Comparison of ENCODE assay signal across 21 mouse cellular contexts in the genomic region with DNA sequence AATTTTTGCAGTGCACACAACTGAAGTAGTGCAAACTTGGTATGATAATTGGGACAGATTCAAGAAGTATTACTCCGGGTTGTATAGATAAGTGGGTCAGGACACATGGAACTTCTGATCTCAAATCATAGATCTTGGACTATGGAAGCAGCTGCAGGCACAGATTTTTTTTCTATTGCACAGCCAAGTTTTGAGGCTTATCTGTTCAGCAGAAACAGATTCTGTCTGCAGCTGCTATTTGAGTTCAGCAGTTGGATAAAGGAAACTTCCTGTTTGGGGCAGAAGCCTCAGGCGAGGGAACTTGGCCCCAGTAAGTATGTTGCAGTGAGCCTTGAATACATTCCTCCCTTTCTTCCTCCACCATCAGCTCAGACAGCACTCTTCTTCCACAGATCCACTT.
DNase-seq lines count a peak whose midpoint lies in the region; ATAC-seq and TF ChIP-seq lines count a peak whose summit lies in the region.
"Had no signal": no experiment of that assay in that cellular context is flagged by ENCODE, and none has a peak within 500 bp of the region (broad histone marks: within the 10 kb centered on the region; RNA-seq: fewer than 3 reads in every experiment).

No protein-coding gene starts in this region.

- ATAC-seq in liver, embryonic 12.5 days: no peak
- no peak for ATAC-seq in forebrain, embryonic 14.5 days
- ATAC-seq: forebrain, embryonic 15.5 days; hindbrain, postnatal 0 days had no signal

- H3K4me3 ChIP-seq in liver, adult 2 months (ENCODE audit: insufficient read depth, low read depth, low read length): no peak overlapping the region
- no peak overlapping the region for H3K4me3 ChIP-seq in liver, embryonic 12.5 days
- no peak overlapping the region for H3K4me3 ChIP-seq in forebrain, embryonic 14.5 days (ENCODE audit: low read depth, low read length)
- H3K4me3 ChIP-seq: embryonic facial prominence, embryonic 13.5 days; forebrain, embryonic 15.5 days; heart, adult 2 months; heart, embryonic 15.5 days; hindbrain, embryonic 13.5 days had no signal

- no peak overlapping the region for H3K4me2 ChIP-seq in liver, embryonic 12.5 days
- H3K4me2 ChIP-seq in forebrain, embryonic 14.5 days (ENCODE audit: low read length): no peak overlapping the region
- H3K4me2 ChIP-seq: embryonic facial prominence, embryonic 13.5 days; forebrain, embryonic 15.5 days; heart, embryonic 11.5 days; heart, embryonic 15.5 days; hindbrain, embryonic 13.5 days had no signal

- H3K27ac ChIP-seq in liver, adult 2 months (replicated peaks; ENCODE audit: insufficient read depth, low read depth, low read length): no peak overlapping the region
- H3K27ac ChIP-seq in liver, embryonic 12.5 days: no peak overlapping the region
- no peak overlapping the region for H3K27ac ChIP-seq in forebrain, embryonic 14.5 days (ENCODE audit: low read depth, low read length)
- H3K27ac ChIP-seq: embryonic facial prominence, embryonic 13.5 days; forebrain, embryonic 15.5 days; heart, adult 2 months; heart, embryonic 15.5 days; hindbrain, embryonic 13.5 days; hindbrain, postnatal 0 days had no signal

- no peak for TF ChIP-seq POLR2A in liver, adult 2 months (IDR thresholded peaks at IDR 0.05; ENCODE audit: extremely low read depth, insufficient read depth, low read length)

- WGBS in liver, adult 2 months: 55% methylated on average over 2 of the region's 2 CpGs
- 42% methylated on average over 2 of the region's 2 CpGs for WGBS in liver, embryonic 12.5 days (ENCODE audit: insufficient replicate concordance)
- WGBS in forebrain, embryonic 14.5 days: 73% methylated on average over 2 of the region's 2 CpGs

- no peaks in the 10 kb centered on the region for H3K79me2 ChIP-seq in liver, adult 2 months (ENCODE audit: control insufficient read depth, insufficient read depth, low read length)

- no peaks in the 10 kb centered on the region for H3K36me3 ChIP-seq in liver, adult 2 months (ENCODE audit: control insufficient read depth, insufficient read depth, low read length)
- no peaks in the 10 kb centered on the region for H3K36me3 ChIP-seq in liver, embryonic 12.5 days
- H3K36me3 ChIP-seq in forebrain, embryonic 14.5 days (ENCODE audit: control insufficient read depth, insufficient read depth, low read length): no peaks in the 10 kb centered on the region
- H3K36me3 ChIP-seq: embryonic facial prominence, embryonic 13.5 days; forebrain, embryonic 15.5 days; heart, embryonic 15.5 days; hindbrain, embryonic 13.5 days had no signal

- no peaks in the 10 kb centered on the region for H3K9me3 ChIP-seq in liver, embryonic 12.5 days (replicated peaks)
- H3K9me3 ChIP-seq in forebrain, embryonic 14.5 days (replicated peaks; ENCODE audit: control insufficient read depth, low read length): no peaks in the 10 kb centered on the region
- H3K9me3 ChIP-seq: embryonic facial prominence, embryonic 13.5 days; forebrain, embryonic 15.5 days; heart, embryonic 15.5 days; hindbrain, embryonic 13.5 days had no signal

- H3K4me1 ChIP-seq in liver, adult 2 months (ENCODE audit: control insufficient read depth, insufficient read depth, low read length): no peaks in the 10 kb centered on the region
- H3K4me1 ChIP-seq in liver, embryonic 12.5 days: no peaks in the 10 kb centered on the region
- H3K4me1 ChIP-seq in forebrain, embryonic 14.5 days (ENCODE audit: control insufficient read depth, insufficient read depth, low read length): no peaks in the 10 kb centered on the region
- H3K4me1 ChIP-seq: embryonic facial prominence, embryonic 13.5 days; forebrain, embryonic 15.5 days; heart, embryonic 15.5 days; hindbrain, embryonic 13.5 days had no signal

- no peaks in the 10 kb centered on the region for H3K27me3 ChIP-seq in liver, adult 2 months (ENCODE audit: control insufficient read depth, insufficient read depth, low read length)
- no peaks in the 10 kb centered on the region for H3K27me3 ChIP-seq in liver, embryonic 12.5 days (replicated peaks)
- no peaks in the 10 kb centered on the region for H3K27me3 ChIP-seq in forebrain, embryonic 14.5 days (replicated peaks; ENCODE audit: control insufficient read depth, insufficient read depth, low read length)
- H3K27me3 ChIP-seq: embryonic facial prominence, embryonic 13.5 days; forebrain, embryonic 15.5 days; heart, embryonic 15.5 days; hindbrain, embryonic 13.5 days had no signal

- peak; percentile 3 for DNase-seq in embryo, embryonic 11 days
- DNase-seq in embryo, embryonic 10 days (ENCODE audit: low spot score): no peak
- peak; percentile 10 for DNase-seq in liver, adult 2 months (ENCODE audit: extremely low read depth, low read depth, low spot score)
- DNase-seq in MEL-GATA-1-ER (ENCODE audit: extremely low read depth, low read depth): peak; percentile 0
- DNase-seq in layer of hippocampus, adult 9-11 months: no peak
- no peak for DNase-seq in forebrain, embryonic 14.5 days (ENCODE audit: low spot score)
- DNase-seq: adrenal gland, adult 2 months; adrenal gland, postnatal 25 days; cerebellum, adult 11 months; cerebellum, adult 8-10 months; cerebellum, postnatal 14 days; gastrocnemius, postnatal 14 days; heart, adult 2 months; heart, postnatal 14 days had no signal

- TF ChIP-seq CTCF in liver, adult 2 months (IDR thresholded peaks at IDR 0.05; ENCODE audit: low read depth, low read length): no peak

- no peak overlapping the region for H3K9ac ChIP-seq in liver, adult 2 months (ENCODE audit: low read depth, low read length)
- no peak overlapping the region for H3K9ac ChIP-seq in liver, embryonic 12.5 days
- no peak overlapping the region for H3K9ac ChIP-seq in forebrain, embryonic 14.5 days (ENCODE audit: low read length)
- H3K9ac ChIP-seq: embryonic facial prominence, embryonic 13.5 days; forebrain, embryonic 15.5 days; heart, embryonic 15.5 days; hindbrain, embryonic 13.5 days had no signal

Comparison
In these comparisons a context has a peak if more than half of its experiments do, and no peak if none do; other contexts are left out.
1. DNase-seq: peak in embryo, embryonic 11 days (single experiment), liver, adult 2 months (single experiment) and MEL-GATA-1-ER (single experiment); none in embryo, embryonic 10 days (single experiment), layer of hippocampus, adult 9-11 months (single experiment) and forebrain, embryonic 14.5 days (single experiment).